Mouse (Mus musculus) embryonic facial prominence, embryonic 14.5 days (tissue): ENCODE measurements around the gene Sstr3. TPM values are rescaled to one million over a fixed set of nuclear protein-coding genes. Genes with fewer than 3 reads are reported as not detected.

Source experiments
- ATAC-seq: fragments of 200-750 bp; cut with Nextera tagmentation; 2 replicates; pipeline ENCODE4 v1.8.0; 2017; ENCODE audit warnings: low read depth, moderate number of reproducible peaks, moderate TSS enrichment
- DNase-seq: peaks from one replicate; pipeline ENCODE4 v3.0.0-alpha.2; 2015; ENCODE audit warnings: low spot score
- H3K27ac ChIP-seq: fragments of 300-500 bp; sonication (generic); replicated peaks from 2 replicates; pipeline ENCODE4 v1.5.1; 2014; ENCODE audit warnings: low read depth, mild to moderate bottlenecking, low read length, moderate library complexity
- H3K27me3 ChIP-seq: fragments of 300-500 bp; sonication (generic); replicated peaks from 2 replicates; pipeline ENCODE4 v1.6.1; 2014; ENCODE audit warnings: low read length; ENCODE audit not compliant: control insufficient read depth, insufficient read depth
- H3K36me3 ChIP-seq: fragments of 300-500 bp; sonication (generic); 2 replicates; pipeline ENCODE4 v1.6.1; 2014; ENCODE audit warnings: low read length, mixed read lengths; ENCODE audit not compliant: control insufficient read depth, insufficient read depth
- H3K4me1 ChIP-seq: fragments of 300-500 bp; sonication (generic); 2 replicates; pipeline ENCODE4 v1.6.1; 2014; ENCODE audit warnings: antibody characterized with exemption, low read length; ENCODE audit not compliant: control insufficient read depth, insufficient read depth
- H3K4me2 ChIP-seq: fragments of 300-500 bp; sonication (generic); 2 replicates; pipeline ENCODE4 v1.6.1; 2014; ENCODE audit warnings: low read depth, mild to moderate bottlenecking, low read length, moderate library complexity, mixed read lengths
- H3K4me3 ChIP-seq: fragments of 300-500 bp; sonication (generic); 2 replicates; pipeline ENCODE4 v1.5.1; 2014; ENCODE audit warnings: low read depth, mild to moderate bottlenecking, low read length
- H3K9ac ChIP-seq: fragments of 300-500 bp; sonication (generic); 2 replicates; pipeline ENCODE4 v1.6.1; 2014; ENCODE audit warnings: low read depth, mild to moderate bottlenecking, low read length, moderate library complexity, mixed read lengths
- H3K9me3 ChIP-seq: fragments of 300-500 bp; sonication (generic); 2 replicates; pipeline ENCODE4 v1.6.1; 2016; ENCODE audit warnings: low read length; ENCODE audit not compliant: control insufficient read depth
- WGBS: fragments of 180-500 bp; shearing (Covaris S2); extraction: QIAGEN DNeasy Blood & Tissue Kit; methylation state at CpG from one replicate; pipeline ENCODE4 v1.1.7; 2014; 5-methylcytosine and 5-hydroxymethylcytosine counted together
- polyA plus RNA-seq: library from polyadenylated mRNA; unstranded; fragments of >200 nt; fragmentation: Nextera tagmentation; extraction: Ambion mirVana; gene quantifications from 2 replicates; pipeline ENCODE4 v1.2.1, GENCODE M21; 2014

The Sstr3 gene
- polyA plus RNA-seq, 1 experiment from 2014 or later: 0.14 TPM

- no peaks in the 10 kb centered on the region for H3K9me3 ChIP-seq
- peak overlapping the region; percentile 59 for H3K9ac ChIP-seq
- H3K36me3 ChIP-seq: 0 out of 2 replicates have a peak, but pooled peaks cover 6% of the 10 kb centered on the region
- no peak for DNase-seq
- peak overlapping the region; percentile 67 for H3K4me2 ChIP-seq
- 82% methylated on average over 2 of the region's 3 CpGs for WGBS
- ATAC-seq: no peak
- no peaks in the 10 kb centered on the region for H3K27me3 ChIP-seq
- peak overlapping the region; percentile 74 for H3K27ac ChIP-seq
- H3K4me1 ChIP-seq: peaks cover 20% of the 10 kb centered on the region
- H3K4me3 ChIP-seq: no peak overlapping the region; the same call in 1 of the 2 replicates
Measured at GRCm38 (mm10) chr15:78530141-78530540, 14.3 kb downstream of the Sstr3 start.

GRCm38 (mm10) chr15:78529428-78529990 is 15.0 kb downstream of the Sstr3 start:
- Histone ChIP-seq H3K4me2 (peak overlapping the region; percentile 67), H3K9ac (peak overlapping the region; percentile 59), H3K4me1 (peaks cover 20% of the 10 kb centered on the region), H3K9me3 (no peaks in the 10 kb centered on the region), H3K27me3 (no peaks in the 10 kb centered on the region), H3K27ac (peak overlapping the region; percentile 74), H3K4me3 (peak overlapping the region; percentile 38), H3K36me3 (0 out of 2 replicates have a peak, but pooled peaks cover 6% of the 10 kb centered on the region)
- WGBS: 1% methylated on average over 11 of the region's 15 CpGs
- DNase-seq (peak; percentile 87), ATAC-seq (peak; percentile 67)

GRCm38 (mm10) chr15:78528726-78529411 is 15.6 kb downstream of the Sstr3 start:
- peak overlapping the region; percentile 38 for H3K4me3 ChIP-seq
- H3K36me3 ChIP-seq: 0 out of 2 replicates have a peak, but pooled peaks cover 6% of the 10 kb centered on the region
- 40% methylated on average over 11 of the region's 11 CpGs for WGBS
- H3K9me3 ChIP-seq: no peaks in the 10 kb centered on the region
- H3K9ac ChIP-seq: peak overlapping the region; percentile 59
- peak; percentile 2; the same call in 1 of the 2 replicates for ATAC-seq
- peaks cover 20% of the 10 kb centered on the region for H3K4me1 ChIP-seq
- no peak for DNase-seq
- peak overlapping the region; percentile 74 for H3K27ac ChIP-seq
- peak overlapping the region; percentile 67 for H3K4me2 ChIP-seq
- H3K27me3 ChIP-seq: no peaks in the 10 kb centered on the region

DNA sequence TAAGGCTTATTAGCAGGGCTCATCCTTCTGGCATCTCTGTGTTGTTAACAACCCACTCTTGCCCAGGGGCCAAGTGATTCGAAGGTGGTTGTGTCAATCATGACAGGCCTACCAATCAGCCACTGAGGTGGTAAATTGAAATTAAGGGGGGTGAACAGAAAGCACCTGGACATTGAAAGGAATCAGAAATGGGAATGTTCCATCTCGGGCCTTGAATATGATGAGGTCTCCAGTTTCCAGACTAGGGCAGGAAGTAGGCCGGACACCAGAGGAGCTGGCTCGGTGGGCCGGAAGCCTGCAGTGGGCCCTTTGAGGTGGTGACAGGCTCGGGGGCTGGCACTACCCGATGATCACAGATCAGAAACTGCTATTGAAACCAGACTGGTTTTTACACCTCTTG is 16.5 kb downstream of the Sstr3 start:
- Histone ChIP-seq H3K9me3 (no peaks in the 10 kb centered on the region), H3K4me1 (peaks cover 20% of the 10 kb centered on the region), H3K4me2 (peak overlapping the region; percentile 67), H3K36me3 (0 out of 2 replicates have a peak, but pooled peaks cover 11% of the 10 kb centered on the region), H3K4me3 (0 out of 2 replicates have a peak overlapping the region, but pooled peaks have one; percentile 38), H3K27me3 (no peaks in the 10 kb centered on the region), H3K27ac (no peak overlapping the region), H3K9ac (no peak overlapping the region)
- no peak for ATAC-seq
- 63% methylated on average over 7 of the region's 7 CpGs for WGBS
- no peak for DNase-seq

GRCm38 (mm10) chr15:78524163-78524562 is 20.3 kb downstream of the Sstr3 start:
- no peak overlapping the region for H3K4me2 ChIP-seq
- H3K9ac ChIP-seq: no peak overlapping the region
- ATAC-seq (no peak), DNase-seq (no peak)
- H3K4me1 ChIP-seq: 0 out of 2 replicates have a peak, but pooled peaks cover 6% of the 10 kb centered on the region
- WGBS: 88% methylated on average over 5 of the region's 5 CpGs
- 0 out of 2 replicates have a peak, but pooled peaks cover 11% of the 10 kb centered on the region for H3K36me3 ChIP-seq
- no peak overlapping the region for H3K4me3 ChIP-seq
- no peaks in the 10 kb centered on the region for H3K27me3 ChIP-seq
- H3K27ac ChIP-seq: no peak overlapping the region
- H3K9me3 ChIP-seq: no peaks in the 10 kb centered on the region

DNA sequence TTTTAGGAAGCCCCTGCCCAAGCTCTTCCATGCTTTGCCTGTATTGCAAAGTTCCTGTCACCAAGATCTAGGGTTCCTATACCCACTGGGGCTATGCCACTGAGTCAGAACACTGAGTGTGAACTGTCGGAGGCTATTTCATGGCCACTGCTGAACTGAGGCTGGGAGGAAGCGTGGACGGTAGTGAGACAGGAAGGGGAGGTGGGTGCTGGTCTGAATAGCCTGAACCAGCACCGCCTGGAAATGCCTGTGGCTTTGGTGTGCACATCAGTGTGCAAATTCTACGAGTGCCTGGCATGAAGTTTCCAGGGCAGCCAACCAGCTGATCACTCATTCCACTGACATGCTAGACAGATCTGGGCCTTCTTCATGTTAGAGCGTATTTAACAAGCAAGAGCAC is 22.6 kb downstream of the Sstr3 start:
- Histone ChIP-seq H3K4me3 (no peak overlapping the region), H3K4me1 (no peaks in the 10 kb centered on the region), H3K27ac (no peak overlapping the region), H3K9ac (no peak overlapping the region), H3K9me3 (no peaks in the 10 kb centered on the region), H3K4me2 (no peak overlapping the region), H3K36me3 (0 out of 2 replicates have a peak, but pooled peaks cover 11% of the 10 kb centered on the region), H3K27me3 (no peaks in the 10 kb centered on the region)
- DNase-seq (no peak), ATAC-seq (no peak)
- 68% methylated on average over 6 of the region's 6 CpGs for WGBS

DNA sequence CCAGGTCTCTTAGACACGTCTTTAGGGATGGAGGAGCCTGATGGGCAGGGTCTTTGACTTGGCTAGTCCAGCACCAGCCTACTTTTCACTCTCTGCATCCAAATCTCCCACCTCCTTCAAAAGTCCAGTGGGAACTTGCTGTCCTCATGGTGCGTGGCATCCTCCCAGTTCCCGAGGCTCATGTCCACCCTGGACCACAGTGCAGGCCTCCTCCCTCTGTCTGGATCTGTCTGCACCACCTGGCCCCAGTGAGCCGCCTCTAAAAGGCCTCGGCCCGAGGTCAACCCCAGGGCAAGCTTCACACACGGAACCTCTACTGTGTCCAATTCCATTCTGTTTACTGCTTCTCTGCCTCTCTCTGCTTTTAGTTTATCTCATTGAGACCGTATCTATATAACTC is 23.2 kb downstream of the Sstr3 start:
- H3K27me3 ChIP-seq: no peaks in the 10 kb centered on the region
- H3K27ac ChIP-seq: no peak overlapping the region
- no peak overlapping the region for H3K4me2 ChIP-seq
- DNase-seq (no peak), ATAC-seq (no peak)
- no peak overlapping the region for H3K4me3 ChIP-seq
- peaks cover under 1% of the 10 kb centered on the region; the same call in 1 of the 2 replicates for H3K4me1 ChIP-seq
- 0 out of 2 replicates have a peak, but pooled peaks cover 7% of the 10 kb centered on the region for H3K36me3 ChIP-seq
- no peaks in the 10 kb centered on the region for H3K9me3 ChIP-seq
- no peak overlapping the region for H3K9ac ChIP-seq
- 71% methylated on average over 8 of the region's 8 CpGs for WGBS

GRCm38 (mm10) chr15:78520112-78520715 is 24.3 kb downstream of the Sstr3 start:
- H3K4me2 ChIP-seq: no peak overlapping the region
- no peak overlapping the region for H3K27ac ChIP-seq
- H3K36me3 ChIP-seq: 0 out of 2 replicates have a peak, but pooled peaks cover 4% of the 10 kb centered on the region
- no peaks in the 10 kb centered on the region for H3K27me3 ChIP-seq
- H3K4me1 ChIP-seq: peaks cover 11% of the 10 kb centered on the region; the same call in 1 of the 2 replicates
- ATAC-seq (no peak), DNase-seq (no peak)
- no peaks in the 10 kb centered on the region for H3K9me3 ChIP-seq
- 65% methylated on average over 13 of the region's 13 CpGs for WGBS
- no peak overlapping the region for H3K4me3 ChIP-seq
- no peak overlapping the region for H3K9ac ChIP-seq
